Mouse (Mus musculus) megakaryocyte, embryonic 14.5 days (primary cell): Measurements from ENCODE around the gene Klri2. TPM values are rescaled to one million over a fixed set of nuclear protein-coding genes. Genes with fewer than 3 reads are reported as not detected.
"Not testable (repeated sequence)": the region's sequence is repeated elsewhere in the genome, so short reads cannot be mapped to it uniquely, and the experiment has no call there.

Experiments
- H3K27me3 ChIP-seq: replicated peaks from 2 replicates; pipeline ENCODE3; 2012; ENCODE audit warnings: inconsistent platforms
- H3K36me3 ChIP-seq: replicated peaks from 2 replicates; pipeline ENCODE3; 2012; ENCODE audit warnings: low read length, inconsistent platforms, mixed read lengths
- H3K4me1 ChIP-seq: 2 replicates; pipeline ENCODE4 v1.6.1; 2012; ENCODE audit warnings: inconsistent platforms
- H3K4me3 ChIP-seq: replicated peaks from 2 replicates; pipeline ENCODE3; 2012; ENCODE audit warnings: moderate library complexity, mild to moderate bottlenecking, inconsistent platforms
- H3K9me3 ChIP-seq: 2 replicates; pipeline ENCODE4 v1.6.1; 2012; ENCODE audit warnings: inconsistent platforms
- FLI1 ChIP-seq: IDR thresholded peaks from 2 replicates; pipeline ENCODE4 v1.6.1; 2012; ENCODE audit warnings: low read length, inconsistent platforms, mixed read lengths
- GATA1 ChIP-seq: IDR thresholded peaks from 3 replicates; pipeline ENCODE4 v1.6.1; 2012; ENCODE audit warnings: mixed read lengths, low read length, inconsistent platforms, borderline replicate concordance
- polyA plus RNA-seq: library from polyadenylated mRNA; stranded (reverse); fragments of >175 nt; gene quantifications from 2 replicates; pipeline ENCODE4 v1.2.3, GENCODE M21; 2012; ENCODE audit warnings: low replicate concordance; ENCODE audit not compliant: insufficient read depth

The Klri2 gene
- polyA plus RNA-seq, 1 experiment = not detected

DNA sequence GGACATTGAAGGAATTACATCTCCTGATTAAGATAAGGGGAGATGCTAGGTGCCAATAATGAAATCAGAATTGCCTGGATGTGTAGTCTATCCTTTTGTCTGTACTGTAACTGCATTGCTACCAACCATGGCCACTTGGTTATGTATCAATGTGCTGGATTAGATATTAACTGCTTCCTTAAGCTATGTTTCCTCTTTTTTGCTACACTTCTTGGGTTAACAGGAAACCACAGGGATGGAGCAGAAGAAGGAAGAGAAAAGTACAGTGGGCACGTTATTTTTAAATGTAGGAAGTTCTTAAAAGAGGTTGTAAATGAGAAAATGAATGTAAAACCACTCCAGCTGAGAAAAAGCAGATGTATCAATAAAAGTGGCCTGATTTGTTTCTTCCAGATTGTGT, 26.7 kb downstream of the Klri2 start:
- H3K36me3 ChIP-seq = no peaks in the 10 kb centered on the region
- peaks cover 5% of the 10 kb centered on the region; the same call in 1 of the 2 replicates for H3K4me1 ChIP-seq
- no peaks in the 10 kb centered on the region for H3K9me3 ChIP-seq
- no peak for TF ChIP-seq FLI1
- TF ChIP-seq GATA1 = no peak
- no peak overlapping the region for H3K4me3 ChIP-seq
- no peaks in the 10 kb centered on the region for H3K27me3 ChIP-seq

DNA sequence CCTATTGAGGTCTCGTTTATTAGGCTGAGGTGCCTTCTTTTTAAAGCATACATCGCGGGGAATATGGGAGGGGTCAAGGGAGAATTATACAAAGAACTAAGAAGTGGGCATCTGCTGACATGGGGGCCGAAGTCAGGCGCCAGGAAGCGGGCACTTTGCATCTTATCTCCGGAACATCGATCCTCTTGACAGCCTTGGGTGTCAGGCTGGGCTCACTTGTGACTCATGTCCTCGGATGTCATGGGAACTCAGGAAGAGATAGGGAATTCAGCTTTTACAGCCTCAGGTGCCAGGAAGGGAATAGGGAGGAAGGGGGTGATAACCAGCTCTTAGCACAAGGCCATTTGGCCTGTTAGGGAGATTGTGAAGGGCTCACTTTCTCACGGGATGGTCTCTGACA, 48.8 kb downstream of the Klri2 start:
- H3K9me3 ChIP-seq, H3K27me3 ChIP-seq, H3K4me1 ChIP-seq: not testable (repeated sequence)

DNA sequence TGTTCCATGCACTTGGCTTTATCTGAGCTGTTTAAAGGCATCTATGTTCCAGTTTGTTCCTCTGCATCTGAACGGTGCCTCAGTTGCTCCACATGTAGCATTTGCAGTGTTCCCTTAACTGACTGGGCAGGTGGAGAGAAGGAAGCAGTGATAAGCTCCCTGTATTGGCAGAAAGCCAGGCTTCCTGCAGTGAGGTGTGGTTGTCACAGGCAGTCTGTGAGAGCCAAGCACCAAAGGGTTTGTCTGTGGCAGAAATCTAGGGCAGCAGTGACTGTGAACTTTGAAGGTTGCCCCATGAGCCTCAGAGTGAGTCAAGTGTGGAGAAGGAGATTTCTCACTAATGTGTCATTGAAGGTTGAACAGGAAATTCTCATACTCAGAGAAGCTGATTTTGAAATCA, 59.9 kb downstream of the Klri2 start:
- no peak overlapping the region for H3K4me3 ChIP-seq
- H3K36me3 ChIP-seq = no peaks in the 10 kb centered on the region
- H3K4me1 ChIP-seq = no peaks in the 10 kb centered on the region
- H3K9me3 ChIP-seq = no peaks in the 10 kb centered on the region
- H3K27me3 ChIP-seq = no peaks in the 10 kb centered on the region
- TF ChIP-seq FLI1 (no peak), GATA1 (no peak)

More for the DNA sequence above, 48.8 kb downstream of the Klri2 start:
- H3K36me3 ChIP-seq, H3K4me3 ChIP-seq: not testable (repeated sequence)

Other genes starting within 250 kb of the Klri2 start
- 0.21 TPM in 1 of 2 replicates, not detected in the other for gene Olr1, start 233.3 kb downstream of the Klri2 start, polyA plus RNA-seq
- not detected in 2 replicates for gene Tmem52b, start 227.9 kb downstream of the Klri2 start, polyA plus RNA-seq
- gene Gabarapl1, start 207.3 kb downstream of the Klri2 start, polyA plus RNA-seq = 25.5 and 160 TPM in 2 replicates
- gene Klre1, start 162.6 kb downstream of the Klri2 start, polyA plus RNA-seq = 0.69 TPM in 1 of 2 replicates, not detected in the other
- not detected in 2 replicates for gene Klrd1, start 148.7 kb downstream of the Klri2 start, polyA plus RNA-seq
- gene Klrk1, start 116.6 kb downstream of the Klri2 start, polyA plus RNA-seq = not detected in 2 replicates
- not detected in 2 replicates for gene Klrc3, start 97.1 kb downstream of the Klri2 start, polyA plus RNA-seq
- gene Klrc2, start 79.8 kb downstream of the Klri2 start, polyA plus RNA-seq = not detected in 2 replicates
- not detected in 2 replicates for gene Klrc1, start 61.5 kb downstream of the Klri2 start, polyA plus RNA-seq
- gene Klri1, start 23.4 kb downstream of the Klri2 start, polyA plus RNA-seq = not detected in 2 replicates
- not detected in 2 replicates for gene Gm156, start 43.8 kb upstream of the Klri2 start, polyA plus RNA-seq
- gene Gm17631, start 122.2 kb upstream of the Klri2 start, polyA plus RNA-seq = not detected in 2 replicates
- not detected in 2 replicates for gene Klra17, start 136.2 kb upstream of the Klri2 start, polyA plus RNA-seq
- not detected in 2 replicates for gene Klra5, start 177.2 kb upstream of the Klri2 start, polyA plus RNA-seq